Mouse (Mus musculus) heart, postnatal 0 days (tissue): ENCODE data around the gene Gabrb3.

Experiments used
- CTCF ChIP-seq: IDR thresholded peaks from 2 replicates; pipeline ENCODE4 v1.5.1; 2016; ENCODE audit warnings: antibody characterized with exemption, control low read depth, low read depth
- EP300 ChIP-seq: IDR thresholded peaks from 2 replicates; pipeline ENCODE4 v1.6.1; 2016; ENCODE audit warnings: antibody characterized with exemption, low read depth

GRCm38 (mm10) chr7:57701046-57701445 is 281.6 kb downstream of the Gabrb3 start:
- no peak for TF ChIP-seq CTCF
- no peak for TF ChIP-seq EP300
